Mouse (Mus musculus) embryonic facial prominence, embryonic 11.5 days (tissue): ENCODE data around the gene Hsp90ab1. TPM values are rescaled to one million over a fixed set of nuclear protein-coding genes. Genes with fewer than 3 reads are reported as not detected.

Source experiments
- ATAC-seq: fragments of 200-750 bp; cut with Nextera tagmentation; replicated peaks from 2 replicates; pipeline ENCODE4 v1.8.0; 2017; ENCODE audit warnings: low read depth; ENCODE audit not compliant: insufficient number of reproducible peaks, low FRiP score, low TSS enrichment
- DNase-seq: peaks from one replicate; pipeline ENCODE4 v3.0.0-alpha.2; 2015; ENCODE audit warnings: low spot score
- H3K27ac ChIP-seq: fragments of 300-500 bp; sonication (generic); replicated peaks from 2 replicates; pipeline ENCODE4 v1.5.1; 2014; ENCODE audit warnings: mild to moderate bottlenecking, low read depth, low read length, control low read depth
- H3K27me3 ChIP-seq: fragments of 300-500 bp; sonication (generic); 2 replicates; pipeline ENCODE4 v1.6.1; 2014; ENCODE audit warnings: mild to moderate bottlenecking, low read length, moderate library complexity, mixed read lengths; ENCODE audit not compliant: control insufficient read depth, insufficient read depth
- H3K36me3 ChIP-seq: fragments of 300-500 bp; sonication (generic); replicated peaks from 2 replicates; pipeline ENCODE4 v1.6.1; 2014; ENCODE audit warnings: low read depth, mild to moderate bottlenecking, low read length, moderate library complexity, mixed read lengths; ENCODE audit not compliant: control insufficient read depth, insufficient read depth
- H3K4me1 ChIP-seq: fragments of 300-500 bp; sonication (generic); 2 replicates; pipeline ENCODE4 v1.6.1; 2014; ENCODE audit warnings: low read length, mixed read lengths; ENCODE audit not compliant: control insufficient read depth, insufficient read depth
- H3K4me2 ChIP-seq: fragments of 300-500 bp; sonication (generic); 2 replicates; pipeline ENCODE4 v1.6.1; 2014; ENCODE audit warnings: low read depth, mild to moderate bottlenecking, control low read depth, low read length, moderate library complexity
- H3K4me3 ChIP-seq: fragments of 300-500 bp; sonication (generic); 2 replicates; pipeline ENCODE4 v1.5.1; 2014; ENCODE audit warnings: low read depth, low read length, control low read depth
- H3K9ac ChIP-seq: fragments of 300-500 bp; sonication (generic); replicated peaks from 2 replicates; pipeline ENCODE4 v1.6.1; 2014; ENCODE audit warnings: mild to moderate bottlenecking, control low read depth, low read length
- H3K9me3 ChIP-seq: fragments of 300-500 bp; sonication (generic); replicated peaks from 2 replicates; pipeline ENCODE4 v1.6.1; 2016; ENCODE audit warnings: mild to moderate bottlenecking, low read length, inconsistent platforms, mixed read lengths; ENCODE audit not compliant: control insufficient read depth
- WGBS: fragments of 180-500 bp; shearing (Covaris S2); extraction: QIAGEN DNeasy Blood & Tissue Kit; methylation state at CpG from one replicate; pipeline ENCODE4 v1.1.7; 2014; 5-methylcytosine and 5-hydroxymethylcytosine counted together
- polyA plus RNA-seq: library from polyadenylated mRNA; unstranded; fragments of >200 nt; fragmentation: Nextera tagmentation; extraction: Ambion mirVana; gene quantifications from 2 replicates; pipeline ENCODE4 v1.2.1, GENCODE M21; 2014

The Hsp90ab1 gene
- polyA plus RNA-seq, 1 experiment from 2014 or later, result 1,660 TPM

DNA sequence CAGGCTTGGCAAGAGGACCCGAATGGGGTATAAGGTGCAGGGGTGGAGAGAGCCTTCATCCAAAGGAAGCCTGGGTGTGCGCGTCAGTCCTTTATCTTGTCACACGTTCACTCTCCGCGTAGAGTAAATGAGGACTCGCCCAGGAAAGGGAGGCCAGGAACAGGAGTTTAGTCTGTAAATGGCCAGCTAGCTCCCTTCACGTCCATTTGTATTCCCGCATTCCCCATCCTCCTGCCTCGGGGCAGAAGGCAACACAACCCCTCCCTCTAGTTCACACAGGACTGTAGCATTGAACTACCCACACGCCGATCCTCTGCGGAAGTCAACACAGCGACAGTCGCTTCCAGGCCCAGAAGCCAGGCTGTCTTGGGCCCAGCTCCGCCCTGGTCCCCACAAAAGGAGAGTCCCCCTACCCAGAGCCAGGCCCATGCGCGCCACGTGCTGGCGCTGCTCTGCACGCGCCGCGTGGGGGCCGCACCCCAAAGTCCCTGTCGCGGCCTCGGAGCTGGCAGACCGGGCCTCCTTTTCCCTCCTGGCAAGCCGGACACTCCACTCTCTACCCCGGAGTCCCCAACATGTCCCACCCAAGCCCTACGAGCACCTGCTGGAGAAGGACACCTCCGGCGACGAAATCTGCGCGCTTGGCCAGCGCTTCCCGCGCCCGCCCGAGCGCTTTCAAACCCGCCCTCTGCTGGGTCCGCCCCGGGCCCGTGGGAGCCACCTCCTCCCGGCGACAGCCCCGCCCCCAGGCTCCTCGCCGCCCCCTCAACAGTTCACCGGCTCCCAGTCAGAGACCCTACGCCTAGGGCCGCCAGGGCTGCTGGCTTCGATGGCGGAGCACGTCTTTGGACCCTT lies 22.0 kb upstream of the Hsp90ab1 start:
- Histone ChIP-seq H3K4me3 (peak overlapping the region; percentile 47), H3K27me3 (peaks cover 6% of the 10 kb centered on the region), H3K9ac (peak overlapping the region; percentile 56), H3K27ac (no peak overlapping the region), H3K4me2 (peak overlapping the region; percentile 93), H3K36me3 (no peaks in the 10 kb centered on the region), H3K9me3 (no peaks in the 10 kb centered on the region), H3K4me1 (peaks cover 18% of the 10 kb centered on the region)
- DNase-seq (peak; percentile 78), ATAC-seq (peak; percentile 54)
- under 1% methylated on average over 58 of the region's 58 CpGs for WGBS

DNA sequence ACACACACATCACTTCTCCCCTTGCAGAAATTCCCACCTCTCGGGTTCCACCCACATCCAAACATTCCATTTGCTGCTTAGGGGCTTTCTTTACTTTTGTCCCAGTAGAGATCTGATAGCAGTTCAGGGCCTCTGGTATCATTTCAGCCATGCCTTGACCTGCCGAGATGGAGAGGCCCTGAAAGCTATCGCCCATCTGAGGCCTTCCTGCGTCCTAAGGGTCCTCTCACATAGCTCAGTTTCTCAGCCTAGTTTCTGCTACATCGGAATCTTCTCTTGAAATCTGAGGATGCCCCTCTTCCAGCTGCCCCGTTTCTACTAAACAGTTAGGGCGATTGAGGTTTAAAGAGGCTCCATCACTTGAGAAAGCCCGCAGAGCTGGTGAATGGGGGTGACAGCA lies 21.1 kb upstream of the Hsp90ab1 start:
- Histone ChIP-seq H3K9me3 (no peaks in the 10 kb centered on the region), H3K4me2 (peak overlapping the region; percentile 93), H3K4me1 (peaks cover 14% of the 10 kb centered on the region), H3K9ac (no peak overlapping the region), H3K27ac (no peak overlapping the region), H3K36me3 (no peaks in the 10 kb centered on the region), H3K4me3 (peak overlapping the region; percentile 47; the same call in 1 of the 2 replicates), H3K27me3 (peaks cover 6% of the 10 kb centered on the region)
- 34% methylated on average over 8 of the region's 8 CpGs for WGBS
- ATAC-seq (no peak), DNase-seq (no peak)

DNA sequence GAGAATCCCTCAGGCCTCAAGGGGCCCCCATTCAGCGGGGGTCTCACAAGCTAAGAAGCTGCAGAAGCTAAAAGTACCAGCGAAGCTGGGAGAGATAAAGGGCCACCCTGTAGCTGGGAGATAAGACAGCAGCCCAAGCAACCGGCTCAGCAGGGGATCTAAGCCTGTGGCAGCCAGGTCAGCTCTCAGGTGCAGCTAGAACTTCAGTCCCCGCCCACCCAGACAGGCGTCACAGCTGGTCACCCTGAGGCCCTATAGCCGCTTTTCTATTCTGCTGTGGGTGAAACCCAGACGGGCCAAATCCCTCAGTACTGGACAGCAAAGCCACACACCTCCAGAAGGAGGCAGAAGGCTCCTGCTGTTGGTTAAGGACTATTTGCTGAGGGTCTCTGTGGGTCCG lies 20.4 kb upstream of the Hsp90ab1 start:
- H3K27me3 ChIP-seq, result peaks cover 6% of the 10 kb centered on the region
- H3K9ac ChIP-seq, result no peak overlapping the region
- 32% methylated on average over 8 of the region's 8 CpGs for WGBS
- no peaks in the 10 kb centered on the region for H3K36me3 ChIP-seq
- H3K4me2 ChIP-seq, result 0 out of 2 replicates have a peak overlapping the region, but pooled peaks have one; percentile 10
- no peak overlapping the region for H3K27ac ChIP-seq
- ATAC-seq, result no peak
- peaks cover 14% of the 10 kb centered on the region for H3K4me1 ChIP-seq
- H3K4me3 ChIP-seq, result no peak overlapping the region; the same call in 1 of the 2 replicates
- no peaks in the 10 kb centered on the region for H3K9me3 ChIP-seq
- no peak for DNase-seq

DNA sequence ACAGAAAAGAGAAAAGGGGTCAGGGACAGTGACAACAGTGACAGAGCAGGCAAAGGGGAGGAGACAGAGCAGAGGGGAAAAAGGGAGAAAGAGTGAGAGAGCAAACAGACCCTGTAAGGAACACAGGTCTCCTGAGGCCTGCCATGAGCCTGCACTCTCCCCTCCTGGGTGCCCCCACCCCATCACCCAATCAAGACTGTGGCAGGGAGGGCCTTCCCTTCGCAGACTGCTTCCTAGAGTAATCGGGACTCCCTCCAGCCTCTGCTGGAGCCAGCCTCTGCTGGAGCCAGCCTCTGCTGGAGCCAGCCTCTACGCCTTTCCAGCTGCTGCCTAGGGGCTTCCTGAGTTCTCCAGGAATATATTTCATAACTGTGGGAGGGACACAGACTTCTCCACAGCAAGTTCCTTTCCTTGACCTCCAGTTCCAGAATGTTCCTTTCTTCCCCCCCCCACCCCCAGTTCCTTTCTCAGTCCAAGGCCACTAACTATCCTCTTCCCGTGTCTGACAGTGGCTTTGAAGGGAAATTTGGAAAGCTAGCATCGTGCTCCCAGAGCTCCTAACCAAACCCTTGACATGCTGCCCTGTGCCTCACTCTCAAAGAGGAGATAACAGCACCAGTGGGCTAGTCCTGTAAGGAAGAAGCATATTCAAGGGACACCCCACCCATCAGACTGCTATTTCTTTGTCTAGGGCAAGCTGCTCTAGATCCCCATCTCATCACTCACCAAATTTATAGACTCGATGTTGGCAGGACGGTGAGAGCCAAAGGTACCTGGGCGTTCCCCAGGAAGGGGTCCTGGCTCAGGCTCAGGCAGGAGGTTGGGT lies 19.7 kb upstream of the Hsp90ab1 start:
- WGBS, result 56% methylated on average over 8 of the region's 8 CpGs
- Histone ChIP-seq H3K4me1 (peaks cover 14% of the 10 kb centered on the region), H3K4me2 (peak overlapping the region; percentile 7; the same call in 1 of the 2 replicates), H3K4me3 (no peak overlapping the region), H3K9ac (peak overlapping the region; percentile 34; the same call in 1 of the 2 replicates), H3K36me3 (no peaks in the 10 kb centered on the region), H3K27ac (no peak overlapping the region), H3K9me3 (no peaks in the 10 kb centered on the region), H3K27me3 (peaks cover 6% of the 10 kb centered on the region)
- ATAC-seq (no peak), DNase-seq (no peak)

DNA sequence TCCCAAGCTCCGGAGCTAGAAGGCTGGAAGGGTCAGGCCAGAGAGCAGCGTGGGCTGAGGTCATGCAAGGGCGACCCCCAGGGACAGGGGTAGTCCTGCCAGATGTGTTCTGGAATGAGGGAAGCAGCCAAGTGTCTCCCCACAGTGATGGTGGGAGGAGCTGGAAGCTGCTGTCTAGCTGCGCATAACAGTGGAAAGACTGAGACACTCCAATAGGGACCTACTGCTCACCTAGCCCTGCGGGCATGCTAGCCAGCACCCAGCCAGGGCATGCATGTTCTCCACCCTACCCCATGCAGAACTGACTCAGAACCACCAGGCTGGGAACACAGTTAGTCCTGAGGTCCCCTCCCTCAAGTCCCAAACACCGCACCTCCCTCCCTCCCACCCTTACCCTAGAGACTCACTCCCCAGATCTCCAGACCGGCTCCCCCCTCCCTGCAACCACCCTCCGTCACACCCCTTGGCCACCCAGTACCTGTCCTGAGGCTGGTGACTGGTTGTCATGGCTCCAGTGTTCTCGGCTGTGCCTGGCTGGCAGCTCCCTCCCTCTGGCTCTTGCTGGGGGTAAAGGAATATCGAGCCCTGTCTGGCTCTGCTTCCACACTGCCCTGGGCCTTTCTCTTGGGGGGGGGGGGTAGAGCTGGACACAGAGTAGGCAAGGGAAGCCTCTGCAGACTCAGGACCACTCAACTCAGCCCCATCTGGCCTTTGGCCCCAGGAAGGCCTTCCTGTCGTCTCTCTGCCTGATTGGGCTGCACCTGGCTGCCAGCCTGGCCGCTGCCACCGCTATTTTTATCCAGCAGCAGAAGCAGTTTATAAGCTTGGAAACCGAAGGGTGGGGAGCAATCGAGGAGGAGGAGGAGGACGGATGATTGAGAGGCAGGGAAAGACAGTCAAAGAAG lies 18.9 kb upstream of the Hsp90ab1 start:
- Histone ChIP-seq H3K36me3 (no peaks in the 10 kb centered on the region), H3K27ac (no peak overlapping the region), H3K4me1 (peaks cover 14% of the 10 kb centered on the region), H3K9ac (peak overlapping the region; percentile 34), H3K4me3 (no peak overlapping the region), H3K9me3 (no peaks in the 10 kb centered on the region), H3K4me2 (no peak overlapping the region), H3K27me3 (peaks cover 6% of the 10 kb centered on the region)
- DNase-seq, result no peak
- no peak for ATAC-seq
- 39% methylated on average over 16 of the region's 16 CpGs for WGBS

DNA sequence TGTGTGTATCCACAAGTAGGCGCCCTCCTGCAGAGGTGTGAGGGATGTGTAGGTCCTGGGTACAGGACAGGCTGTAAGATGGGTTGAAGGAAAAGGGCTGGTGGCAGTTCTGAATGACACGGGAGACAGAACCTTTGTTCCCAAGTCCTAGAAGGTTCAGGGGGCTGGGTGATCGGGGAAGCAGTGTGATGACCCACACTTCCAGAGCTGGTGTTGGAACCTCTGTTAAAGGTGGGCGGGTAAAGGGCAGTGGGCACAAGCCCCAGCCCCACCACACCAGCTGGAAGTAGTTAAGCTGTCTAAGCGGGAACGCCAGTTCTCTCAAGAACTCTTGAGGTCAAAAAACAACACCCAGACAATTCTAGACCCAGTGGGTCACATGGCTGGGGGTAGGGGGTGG lies 17.3 kb upstream of the Hsp90ab1 start:
- Histone ChIP-seq H3K4me2 (no peak overlapping the region), H3K4me1 (peaks cover 12% of the 10 kb centered on the region), H3K27me3 (peaks cover 6% of the 10 kb centered on the region), H3K27ac (no peak overlapping the region), H3K36me3 (no peaks in the 10 kb centered on the region), H3K9me3 (no peaks in the 10 kb centered on the region), H3K4me3 (no peak overlapping the region), H3K9ac (no peak overlapping the region)
- ATAC-seq (no peak), DNase-seq (no peak)
- 60% methylated on average over 6 of the region's 6 CpGs for WGBS

DNA sequence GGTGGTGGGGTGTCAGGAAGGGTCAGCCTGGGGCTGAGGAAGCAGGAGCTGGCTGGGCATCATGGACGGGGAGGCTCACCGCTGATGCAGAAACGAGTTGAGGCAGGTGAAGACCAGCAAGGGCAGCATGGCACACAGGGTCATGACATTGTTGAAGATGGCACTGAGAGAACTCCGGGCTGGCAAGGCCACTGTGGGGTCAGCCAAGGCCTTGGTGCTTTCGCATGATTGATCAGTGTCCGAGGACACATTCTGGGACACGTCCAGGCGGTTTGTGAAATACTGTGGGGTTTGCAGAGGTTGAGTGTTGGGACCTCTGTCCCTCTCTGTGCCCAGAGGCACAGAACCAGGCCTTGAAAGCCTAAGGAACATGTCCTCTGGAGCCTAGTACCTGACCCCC lies 16.8 kb upstream of the Hsp90ab1 start:
- Histone ChIP-seq H3K9me3 (no peaks in the 10 kb centered on the region), H3K4me2 (no peak overlapping the region), H3K4me3 (no peak overlapping the region), H3K9ac (no peak overlapping the region), H3K36me3 (no peaks in the 10 kb centered on the region), H3K27me3 (peaks cover 6% of the 10 kb centered on the region), H3K27ac (no peak overlapping the region), H3K4me1 (peaks cover 10% of the 10 kb centered on the region)
- ATAC-seq (no peak), DNase-seq (no peak)
- WGBS, result 96% methylated on average over 8 of the region's 8 CpGs
